Mouse (Mus musculus): ENCODE measurements at regions not wholly inside any gene's neighbourhood (a gene's known extent, or its start where the extent isn't known, plus 50 kb on each side); places are given as distances from the start of the nearest gene placed in this dataset.

GRCm38 (mm10) chr4:55938383-55938782 lies 406.1 kb upstream of the Klf4 start:
- 26% methylated on average over 4 of the region's 4 CpGs for WGBS
- H3K9ac ChIP-seq (ENCODE audit: low read depth, low read length) = no peak overlapping the region
- no peaks in the 10 kb centered on the region for H3K9me3 ChIP-seq (ENCODE audit: control insufficient read depth)
- no peaks in the 10 kb centered on the region for H3K36me3 ChIP-seq (ENCODE audit: control insufficient read depth, insufficient read depth)
- no peak for TF ChIP-seq CTCF (IDR thresholded peaks at IDR 0.05; ENCODE audit: low read depth)
- H3K27ac ChIP-seq (ENCODE audit: low read depth, low read length) = no peak overlapping the region
- no peak overlapping the region for H3K4me3 ChIP-seq (ENCODE audit: low read depth, low read length)
- H3K4me1 ChIP-seq (replicated peaks; ENCODE audit: control insufficient read depth, insufficient read depth, low read length) = no peaks in the 10 kb centered on the region
- H3K4me2 ChIP-seq (replicated peaks; ENCODE audit: low read depth) = no peak overlapping the region
- H3K27me3 ChIP-seq (replicated peaks; ENCODE audit: control insufficient read depth, insufficient read depth, low read length) = no peaks in the 10 kb centered on the region
- no peak for ATAC-seq

- 66% methylated on average over 1 of the region's 1 CpGs for WGBS
- Histone ChIP-seq H3K4me1 (replicated peaks; ENCODE audit: control insufficient read depth, insufficient read depth, low read length) (no peaks in the 10 kb centered on the region), H3K9me3 (ENCODE audit: control insufficient read depth) (no peaks in the 10 kb centered on the region), H3K4me3 (ENCODE audit: low read depth, low read length) (no peak overlapping the region), H3K27ac (ENCODE audit: low read depth, low read length) (no peak overlapping the region), H3K4me2 (replicated peaks; ENCODE audit: low read depth) (no peak overlapping the region), H3K9ac (ENCODE audit: low read depth, low read length) (no peak overlapping the region), H3K27me3 (replicated peaks; ENCODE audit: control insufficient read depth, insufficient read depth, low read length) (no peaks in the 10 kb centered on the region), H3K36me3 (ENCODE audit: control insufficient read depth, insufficient read depth) (no peaks in the 10 kb centered on the region)
- no peak for TF ChIP-seq CTCF (IDR thresholded peaks at IDR 0.05; ENCODE audit: low read depth)
- no peak for ATAC-seq
Measured at GRCm38 (mm10) chr4:55937833-55938232, 405.6 kb upstream of the Klf4 start.

- Histone ChIP-seq H3K36me3 (ENCODE audit: control insufficient read depth, insufficient read depth) (no peaks in the 10 kb centered on the region), H3K4me2 (replicated peaks; ENCODE audit: low read depth) (no peak overlapping the region), H3K9ac (ENCODE audit: low read depth, low read length) (no peak overlapping the region), H3K27ac (ENCODE audit: low read depth, low read length) (no peak overlapping the region), H3K27me3 (replicated peaks; ENCODE audit: control insufficient read depth, insufficient read depth, low read length) (no peaks in the 10 kb centered on the region), H3K4me3 (ENCODE audit: low read depth, low read length) (no peak overlapping the region), H3K4me1 (replicated peaks; ENCODE audit: control insufficient read depth, insufficient read depth, low read length) (no peaks in the 10 kb centered on the region), H3K9me3 (ENCODE audit: control insufficient read depth) (no peaks in the 10 kb centered on the region)
- ATAC-seq = no peak
- WGBS = 55% methylated on average over 11 of the region's 11 CpGs
- no peak for TF ChIP-seq CTCF (IDR thresholded peaks at IDR 0.05; ENCODE audit: low read depth)
Measured at GRCm38 (mm10) chr4:55929141-55929782, 397.0 kb upstream of the Klf4 start.

GRCm38 (mm10) chr4:55928670-55929069 lies 396.4 kb upstream of the Klf4 start:
- Histone ChIP-seq H3K27ac (ENCODE audit: low read depth, low read length) (no peak overlapping the region), H3K9ac (ENCODE audit: low read depth, low read length) (no peak overlapping the region), H3K36me3 (ENCODE audit: control insufficient read depth, insufficient read depth) (no peaks in the 10 kb centered on the region), H3K4me2 (replicated peaks; ENCODE audit: low read depth) (no peak overlapping the region), H3K4me1 (replicated peaks; ENCODE audit: control insufficient read depth, insufficient read depth, low read length) (no peaks in the 10 kb centered on the region), H3K9me3 (ENCODE audit: control insufficient read depth) (no peaks in the 10 kb centered on the region), H3K27me3 (replicated peaks; ENCODE audit: control insufficient read depth, insufficient read depth, low read length) (no peaks in the 10 kb centered on the region), H3K4me3 (ENCODE audit: low read depth, low read length) (no peak overlapping the region)
- TF ChIP-seq CTCF (IDR thresholded peaks at IDR 0.05; ENCODE audit: low read depth) = no peak
- ATAC-seq = no peak
- WGBS = 81% methylated on average over 11 of the region's 11 CpGs

- H3K9ac ChIP-seq (ENCODE audit: low read depth, low read length) = no peak overlapping the region
- H3K4me1 ChIP-seq (replicated peaks; ENCODE audit: control insufficient read depth, insufficient read depth, low read length) = no peaks in the 10 kb centered on the region
- no peaks in the 10 kb centered on the region for H3K27me3 ChIP-seq (replicated peaks; ENCODE audit: control insufficient read depth, insufficient read depth, low read length)
- no peaks in the 10 kb centered on the region for H3K9me3 ChIP-seq (ENCODE audit: control insufficient read depth)
- no peak overlapping the region for H3K4me2 ChIP-seq (replicated peaks; ENCODE audit: low read depth)
- no peak for TF ChIP-seq CTCF (IDR thresholded peaks at IDR 0.05; ENCODE audit: low read depth)
- WGBS = 85% methylated on average over 6 of the region's 6 CpGs
- no peak for ATAC-seq
- H3K4me3 ChIP-seq (ENCODE audit: low read depth, low read length) = no peak overlapping the region
- H3K36me3 ChIP-seq (ENCODE audit: control insufficient read depth, insufficient read depth) = no peaks in the 10 kb centered on the region
- H3K27ac ChIP-seq (ENCODE audit: low read depth, low read length) = no peak overlapping the region
Measured at GRCm38 (mm10) chr4:55928196-55928595, 395.9 kb upstream of the Klf4 start.

- Histone ChIP-seq H3K4me3 (ENCODE audit: low read depth, low read length) (no peak overlapping the region), H3K4me1 (replicated peaks; ENCODE audit: control insufficient read depth, insufficient read depth, low read length) (no peaks in the 10 kb centered on the region), H3K9me3 (ENCODE audit: control insufficient read depth) (no peaks in the 10 kb centered on the region), H3K9ac (ENCODE audit: low read depth, low read length) (no peak overlapping the region), H3K4me2 (replicated peaks; ENCODE audit: low read depth) (no peak overlapping the region), H3K27me3 (replicated peaks; ENCODE audit: control insufficient read depth, insufficient read depth, low read length) (no peaks in the 10 kb centered on the region), H3K36me3 (ENCODE audit: control insufficient read depth, insufficient read depth) (no peaks in the 10 kb centered on the region), H3K27ac (ENCODE audit: low read depth, low read length) (no peak overlapping the region)
- WGBS = 61% methylated on average over 4 of the region's 4 CpGs
- ATAC-seq = no peak
- no peak for TF ChIP-seq CTCF (IDR thresholded peaks at IDR 0.05; ENCODE audit: low read depth)
Measured at GRCm38 (mm10) chr4:55927391-55927790, 395.1 kb upstream of the Klf4 start.

- 85% methylated on average over 3 of the region's 3 CpGs for WGBS
- Histone ChIP-seq H3K4me2 (replicated peaks; ENCODE audit: low read depth) (no peak overlapping the region), H3K27me3 (replicated peaks; ENCODE audit: control insufficient read depth, insufficient read depth, low read length) (no peaks in the 10 kb centered on the region), H3K4me3 (ENCODE audit: low read depth, low read length) (no peak overlapping the region), H3K27ac (ENCODE audit: low read depth, low read length) (no peak overlapping the region), H3K9me3 (ENCODE audit: control insufficient read depth) (no peaks in the 10 kb centered on the region), H3K36me3 (ENCODE audit: control insufficient read depth, insufficient read depth) (no peaks in the 10 kb centered on the region), H3K9ac (ENCODE audit: low read depth, low read length) (no peak overlapping the region), H3K4me1 (replicated peaks; ENCODE audit: control insufficient read depth, insufficient read depth, low read length) (no peaks in the 10 kb centered on the region)
- no peak for TF ChIP-seq CTCF (IDR thresholded peaks at IDR 0.05; ENCODE audit: low read depth)
- no peak for ATAC-seq
Measured at GRCm38 (mm10) chr4:55924974-55925373, 392.7 kb upstream of the Klf4 start.

Data from intestine, postnatal 0 days (tissue).